Mouse (Mus musculus) kidney, embryonic 16.5 days (tissue): ENCODE measurements around the gene Sf3a3. TPM values are rescaled to one million over a fixed set of nuclear protein-coding genes. Genes with fewer than 3 reads are reported as not detected.

Source experiments
- ATAC-seq: fragments of 200-750 bp; cut with Nextera tagmentation; 2 replicates; pipeline ENCODE4 v1.8.0; 2017; ENCODE audit warnings: moderate TSS enrichment; ENCODE audit not compliant: low FRiP score, low TSS enrichment
- H3K27ac ChIP-seq: fragments of 300-500 bp; sonication (generic); 2 replicates; pipeline ENCODE4 v1.5.1; 2014; ENCODE audit warnings: low read length
- H3K27me3 ChIP-seq: fragments of 300-500 bp; sonication (generic); 2 replicates; pipeline ENCODE4 v1.6.1; 2014; ENCODE audit warnings: low read length, control low read depth, mixed read lengths; ENCODE audit not compliant: insufficient read depth
- H3K36me3 ChIP-seq: fragments of 300-500 bp; sonication (generic); 2 replicates; pipeline ENCODE4 v1.6.1; 2014; ENCODE audit warnings: low read length, control low read depth, mixed read lengths; ENCODE audit not compliant: insufficient read depth
- H3K4me1 ChIP-seq: fragments of 300-500 bp; sonication (generic); 2 replicates; pipeline ENCODE4 v1.6.1; 2014; ENCODE audit warnings: low read length, control low read depth, mixed read lengths; ENCODE audit not compliant: insufficient read depth
- H3K4me2 ChIP-seq: fragments of 300-500 bp; sonication (generic); replicated peaks from 2 replicates; pipeline ENCODE4 v1.6.1; 2014; ENCODE audit warnings: low read depth, low read length
- H3K4me3 ChIP-seq: fragments of 300-500 bp; sonication (generic); 2 replicates; pipeline ENCODE4 v1.5.1; 2014; ENCODE audit warnings: mild to moderate bottlenecking, low read length
- H3K9ac ChIP-seq: fragments of 300-500 bp; sonication (generic); replicated peaks from 2 replicates; pipeline ENCODE4 v1.6.1; 2014; ENCODE audit warnings: low read length
- H3K9me3 ChIP-seq: fragments of 300-500 bp; sonication (generic); 2 replicates; pipeline ENCODE4 v1.6.1; 2016; ENCODE audit warnings: low read length, control low read depth
- WGBS: fragments of 180-500 bp; shearing (Covaris S2); extraction: QIAGEN DNeasy Blood & Tissue Kit; methylation state at CpG from one replicate; pipeline ENCODE4 v1.1.7; 2014; 5-methylcytosine and 5-hydroxymethylcytosine counted together
- polyA plus RNA-seq: library from polyadenylated mRNA; unstranded; fragments of >200 nt; fragmentation: Nextera tagmentation; extraction: Ambion mirVana; gene quantifications from 2 replicates; pipeline ENCODE4 v1.2.1, GENCODE M21; 2015

The Sf3a3 gene
- polyA plus RNA-seq, result 162 and 169 TPM in 2 replicates

DNA sequence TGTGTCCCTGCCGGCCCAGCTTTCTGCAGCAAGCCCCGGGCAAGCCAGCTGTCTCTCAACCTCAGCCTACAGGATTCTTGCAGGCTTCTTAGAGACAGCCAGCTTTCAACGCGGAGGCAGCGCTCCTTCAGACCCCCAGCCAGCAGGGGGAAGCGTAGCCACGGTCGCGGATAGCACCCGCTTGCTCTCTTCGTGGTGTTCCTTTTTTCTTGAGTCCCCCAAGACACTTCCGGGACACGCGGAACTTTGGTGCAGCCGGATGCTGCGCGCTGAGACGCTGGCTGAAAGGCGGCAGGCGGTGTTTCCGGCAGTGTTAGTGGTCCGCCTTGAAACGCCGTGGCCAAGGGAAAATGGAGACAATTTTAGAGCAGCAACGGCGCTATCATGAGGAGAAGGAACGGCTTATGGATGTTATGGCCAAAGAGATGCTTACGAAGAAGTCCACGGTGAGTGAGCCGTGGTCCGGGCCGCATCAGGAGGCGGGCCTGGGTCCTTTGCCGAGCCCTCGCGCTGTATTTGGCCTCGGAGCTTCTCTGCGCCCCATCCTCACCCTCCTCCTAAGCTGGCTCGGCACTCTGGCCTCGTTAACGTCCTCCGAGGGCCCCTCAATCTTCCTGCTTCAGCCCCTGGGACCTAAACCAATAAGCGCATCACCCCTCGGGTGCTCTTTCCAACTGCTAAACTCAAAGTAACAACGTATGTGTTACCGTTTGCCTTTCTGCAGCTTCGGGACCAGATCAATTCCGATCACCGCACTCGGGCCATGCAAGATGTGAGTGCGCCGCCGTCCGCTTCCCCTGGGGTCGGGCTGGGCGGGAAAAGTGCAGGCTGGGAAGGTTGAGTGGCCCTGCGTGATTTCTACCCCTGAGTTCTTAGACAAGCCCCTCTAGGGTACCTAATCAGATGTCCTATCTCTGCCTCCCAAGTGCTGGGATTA is at the start of gene Sf3a3:
Sf3a3 (plus strand) TSS at position 232 of the 937 bp plus-strand sequence.
- Histone ChIP-seq H3K27ac (peak within 1 kb of the TSS; percentile 17; the same call in 1 of the 2 replicates), H3K9ac (peak within 1 kb of the TSS; percentile 74), H3K4me3 (peak within 1 kb of the TSS; percentile 65), H3K27me3 (no peaks in the 10 kb centered on the region), H3K4me1 (peaks cover 15% of the 10 kb centered on the region), H3K9me3 (no peaks in the 10 kb centered on the region), H3K36me3 (peaks cover 26% of the 10 kb centered on the region), H3K4me2 (peak within 1 kb of the TSS; percentile 72)
- peak; percentile 92 for ATAC-seq
- WGBS, result 0% methylated on average over 57 of the region's 57 CpGs

DNA sequence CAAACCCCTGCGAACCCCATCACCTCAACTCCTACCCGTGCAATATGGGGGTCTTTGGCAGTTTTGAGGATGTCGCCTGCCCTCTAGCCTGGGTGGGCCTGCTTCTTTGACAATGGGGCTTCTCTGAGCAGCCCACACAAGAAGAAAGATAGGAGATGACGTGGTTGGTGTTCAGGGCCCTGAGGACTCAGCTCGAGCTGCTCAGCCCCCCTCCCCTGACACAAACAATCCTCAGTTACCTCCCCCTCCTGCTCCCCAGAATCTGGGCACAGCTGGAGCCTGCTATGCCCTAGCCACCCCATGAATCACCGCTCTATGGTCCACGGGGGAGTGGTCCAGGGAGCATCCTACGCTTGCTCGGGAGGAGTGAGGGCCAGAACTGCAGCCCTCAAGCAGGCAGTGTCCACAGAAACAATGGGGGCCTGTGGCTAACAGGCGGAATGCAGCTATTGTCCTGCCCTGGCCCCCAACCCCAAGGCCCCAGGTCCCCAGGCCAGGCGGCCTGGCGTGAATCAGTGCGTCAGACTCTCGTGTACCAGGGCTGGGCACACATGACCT is 47.0 kb upstream of the Sf3a3 start:
- Histone ChIP-seq H3K27ac (no peak overlapping the region), H3K9me3 (no peaks in the 10 kb centered on the region), H3K36me3 (no peaks in the 10 kb centered on the region), H3K9ac (no peak overlapping the region), H3K4me3 (no peak overlapping the region), H3K27me3 (peaks cover 80% of the 10 kb centered on the region), H3K4me1 (peaks cover 9% of the 10 kb centered on the region; the same call in 1 of the 2 replicates), H3K4me2 (no peak overlapping the region)
- no peak for ATAC-seq
- 31% methylated on average over 14 of the region's 14 CpGs for WGBS

DNA sequence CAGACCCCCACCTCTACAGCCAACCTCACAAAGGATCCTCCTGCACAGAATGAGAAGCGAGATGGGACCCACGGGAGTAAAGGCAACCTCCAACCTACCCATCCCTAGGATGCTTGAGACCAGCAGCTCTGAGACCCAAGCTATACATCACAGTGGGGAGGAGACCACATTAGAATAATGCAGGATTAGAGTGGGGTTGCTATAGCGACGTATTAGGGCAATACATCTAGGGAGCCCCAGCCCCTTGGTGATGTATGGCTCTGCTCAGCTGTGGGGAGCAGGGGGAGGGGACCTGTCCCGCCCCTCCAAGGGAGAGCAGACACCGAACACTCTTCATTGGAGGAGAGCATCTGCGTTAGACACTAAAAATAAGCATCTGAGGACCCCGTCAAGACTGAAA is 46.5 kb upstream of the Sf3a3 start:
- no peak overlapping the region for H3K4me2 ChIP-seq
- H3K9ac ChIP-seq, result no peak overlapping the region
- H3K36me3 ChIP-seq, result no peaks in the 10 kb centered on the region
- H3K9me3 ChIP-seq, result no peaks in the 10 kb centered on the region
- H3K27me3 ChIP-seq, result peaks cover 80% of the 10 kb centered on the region
- H3K27ac ChIP-seq, result no peak overlapping the region
- WGBS, result 24% methylated on average over 8 of the region's 8 CpGs
- H3K4me1 ChIP-seq, result peaks cover 14% of the 10 kb centered on the region
- H3K4me3 ChIP-seq, result no peak overlapping the region
- ATAC-seq, result no peak

DNA sequence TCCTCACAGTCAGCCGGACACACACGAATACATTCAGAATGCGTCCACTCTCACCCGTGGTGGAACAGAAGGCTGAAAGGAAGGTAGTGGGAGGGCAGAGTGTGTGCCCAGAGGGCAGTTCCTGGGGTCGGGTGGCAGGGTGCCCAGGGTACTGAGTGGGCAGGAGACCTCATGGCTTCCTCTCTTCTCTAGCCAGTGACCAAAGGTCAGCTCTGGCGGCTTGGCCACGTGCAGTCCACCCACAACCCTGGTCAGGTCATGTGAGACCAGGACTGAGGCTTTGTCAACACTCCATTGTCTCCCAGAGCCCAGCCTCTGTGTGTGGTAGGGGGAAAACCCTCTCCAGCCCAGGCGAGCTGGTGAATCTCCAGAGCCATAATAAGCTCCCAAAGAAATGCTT is 44.3 kb upstream of the Sf3a3 start:
- H3K27me3 ChIP-seq, result peaks cover 66% of the 10 kb centered on the region
- no peak overlapping the region for H3K9ac ChIP-seq
- no peak overlapping the region for H3K4me2 ChIP-seq
- H3K4me3 ChIP-seq, result no peak overlapping the region
- H3K27ac ChIP-seq, result no peak overlapping the region
- H3K9me3 ChIP-seq, result no peaks in the 10 kb centered on the region
- H3K36me3 ChIP-seq, result no peaks in the 10 kb centered on the region
- peaks cover 15% of the 10 kb centered on the region for H3K4me1 ChIP-seq
- WGBS, result 66% methylated on average over 8 of the region's 8 CpGs
- ATAC-seq, result no peak

DNA sequence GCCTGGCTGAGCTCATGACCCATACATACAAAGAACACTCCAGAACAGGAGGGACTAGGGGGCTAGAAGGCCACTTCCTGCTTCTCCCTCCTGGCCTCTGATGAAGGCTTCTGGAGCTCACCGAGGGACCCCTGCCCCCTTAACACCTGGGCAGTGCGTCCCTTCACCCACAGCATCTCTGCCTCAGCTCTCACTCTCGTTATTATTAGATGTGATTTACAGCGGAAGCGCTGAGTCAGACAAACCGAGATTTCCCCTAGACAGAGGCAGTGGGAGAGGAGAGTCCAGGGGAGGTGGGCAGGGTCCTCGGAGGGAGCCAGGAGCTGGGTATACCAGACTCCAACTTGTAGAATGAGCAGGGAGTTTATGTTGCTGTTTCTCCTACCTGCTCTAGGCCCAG is 43.0 kb upstream of the Sf3a3 start:
- H3K9me3 ChIP-seq, result no peaks in the 10 kb centered on the region
- 0 out of 2 replicates have a peak, but pooled peaks cover 4% of the 10 kb centered on the region for H3K36me3 ChIP-seq
- H3K27ac ChIP-seq, result no peak overlapping the region
- WGBS, result 20% methylated on average over 7 of the region's 7 CpGs
- no peak overlapping the region for H3K4me3 ChIP-seq
- peaks cover 52% of the 10 kb centered on the region for H3K27me3 ChIP-seq
- no peak overlapping the region for H3K9ac ChIP-seq
- H3K4me2 ChIP-seq, result no peak overlapping the region
- no peak for ATAC-seq
- peaks cover 15% of the 10 kb centered on the region for H3K4me1 ChIP-seq

DNA sequence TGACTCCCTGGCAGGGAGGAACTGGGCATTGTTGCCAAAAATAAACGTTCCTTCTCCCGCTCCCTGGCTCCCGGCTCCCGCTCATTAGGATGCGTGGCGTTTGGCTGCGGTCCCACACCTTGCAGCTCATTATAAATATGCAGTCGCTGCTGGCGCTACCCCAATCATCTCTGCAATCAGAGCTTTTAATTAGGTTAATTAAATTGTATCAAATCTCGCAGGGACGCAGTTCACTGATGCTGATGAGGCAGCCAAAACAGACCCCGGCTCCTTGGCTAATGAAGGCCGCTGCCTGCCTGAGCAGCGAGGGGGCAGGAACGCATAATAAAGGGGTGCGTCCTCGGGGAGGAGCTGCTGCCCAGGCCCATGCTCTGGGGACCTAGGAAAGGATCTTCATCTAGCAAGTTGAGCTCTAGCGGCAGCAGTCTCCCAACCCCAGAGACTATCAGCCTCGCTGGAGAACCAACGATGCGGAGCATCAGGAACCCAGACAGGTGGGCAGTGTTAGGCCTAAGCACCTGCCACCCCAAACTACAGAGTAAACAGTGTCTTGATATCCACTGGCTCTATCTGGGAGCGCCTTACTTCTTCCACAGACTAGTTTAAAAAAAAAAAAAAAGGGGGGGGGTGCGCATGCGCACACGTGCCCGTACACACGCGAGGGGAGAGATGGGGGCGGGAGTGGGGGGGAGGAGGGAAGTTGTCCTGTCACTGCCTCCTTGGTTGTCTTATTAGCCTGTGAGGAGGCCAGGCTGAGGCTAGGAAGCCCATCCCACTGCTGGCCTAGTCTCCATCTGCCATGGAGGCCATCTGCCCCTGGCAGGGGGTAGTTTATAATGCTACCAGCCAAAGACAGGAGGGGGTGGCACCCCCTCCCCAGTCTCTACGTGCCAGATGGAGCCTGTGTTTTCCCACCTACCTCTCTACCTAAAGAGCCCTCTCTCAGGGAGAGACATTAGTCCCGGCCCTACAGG is 41.9 kb upstream of the Sf3a3 start:
- WGBS, result 3% methylated on average over 31 of the region's 31 CpGs
- Histone ChIP-seq H3K9ac (no peak overlapping the region), H3K9me3 (no peaks in the 10 kb centered on the region), H3K4me1 (peaks cover 15% of the 10 kb centered on the region), H3K27ac (no peak overlapping the region), H3K4me3 (peak overlapping the region; percentile 0; the same call in 1 of the 2 replicates), H3K36me3 (peaks cover 8% of the 10 kb centered on the region; the same call in 1 of the 2 replicates), H3K27me3 (peaks cover 42% of the 10 kb centered on the region), H3K4me2 (peak overlapping the region; percentile 26)
- no peak for ATAC-seq

DNA sequence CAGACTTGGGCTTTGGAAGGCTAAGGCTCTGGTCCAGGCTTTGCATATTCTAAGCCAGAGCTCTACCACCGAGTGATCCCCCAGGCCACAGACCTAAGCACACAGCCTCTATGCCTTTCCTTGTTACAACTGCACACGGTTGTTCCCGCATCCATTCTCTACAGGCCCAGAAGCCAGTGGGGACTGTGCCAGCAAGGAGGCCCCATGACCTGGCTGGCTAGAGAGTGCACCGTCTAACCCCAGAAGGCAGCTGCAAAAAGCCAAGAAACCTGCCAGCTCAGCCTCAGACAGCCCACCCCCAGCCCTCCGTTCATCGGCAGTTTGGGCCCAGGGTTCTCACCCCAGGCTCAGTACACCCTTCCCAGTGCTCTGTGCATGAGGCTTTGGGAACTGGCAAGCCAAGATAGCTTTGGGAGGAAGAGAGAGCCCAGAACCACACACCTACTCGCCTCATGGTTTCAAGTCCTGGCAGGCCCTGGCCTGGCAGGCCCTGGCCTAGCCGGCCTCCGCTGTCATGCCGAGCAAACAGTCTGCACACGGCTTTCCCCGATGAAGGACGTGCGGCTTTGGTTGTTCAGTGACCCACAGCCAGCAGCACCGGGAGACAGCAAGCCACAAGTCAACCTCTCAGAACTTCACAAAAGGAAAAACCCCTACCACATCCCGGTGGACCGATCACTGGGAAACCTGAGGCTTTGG is 40.1 kb upstream of the Sf3a3 start:
- no peak overlapping the region for H3K9ac ChIP-seq
- no peak for ATAC-seq
- 66% methylated on average over 17 of the region's 17 CpGs for WGBS

DNA sequence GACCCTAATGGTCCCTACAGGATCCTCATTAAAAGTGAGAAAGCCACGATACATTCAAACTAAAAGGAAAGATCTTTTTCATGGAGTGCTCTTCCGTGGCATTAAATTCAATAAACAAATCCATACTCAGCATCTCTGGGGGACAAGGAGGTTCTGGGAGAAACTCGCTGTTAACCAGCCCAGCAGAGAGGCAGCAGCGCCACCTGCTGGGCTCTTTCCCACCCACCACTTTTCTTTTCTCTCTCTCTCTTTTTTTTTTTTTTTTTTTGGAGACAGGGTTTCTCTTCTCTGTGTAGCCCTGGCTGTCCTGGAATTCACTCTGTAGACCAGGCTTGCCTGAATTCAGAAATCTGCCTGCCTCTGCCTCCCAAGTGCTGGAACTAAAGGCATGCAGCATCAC is 39.5 kb upstream of the Sf3a3 start:
- Histone ChIP-seq H3K27ac (no peak overlapping the region), H3K9ac (no peak overlapping the region), H3K36me3 (peaks cover 26% of the 10 kb centered on the region), H3K9me3 (no peaks in the 10 kb centered on the region), H3K27me3 (peaks cover 30% of the 10 kb centered on the region), H3K4me2 (no peak overlapping the region), H3K4me1 (peaks cover 15% of the 10 kb centered on the region), H3K4me3 (no peak overlapping the region)
- 4% methylated on average over 4 of the region's 4 CpGs for WGBS
- no peak for ATAC-seq

More for the DNA sequence above, 40.1 kb upstream of the Sf3a3 start:
- Histone ChIP-seq H3K9me3 (no peaks in the 10 kb centered on the region), H3K27me3 (peaks cover 30% of the 10 kb centered on the region), H3K4me3 (no peak overlapping the region), H3K27ac (no peak overlapping the region), H3K4me2 (no peak overlapping the region), H3K4me1 (peaks cover 15% of the 10 kb centered on the region), H3K36me3 (peaks cover 20% of the 10 kb centered on the region)

DNA sequence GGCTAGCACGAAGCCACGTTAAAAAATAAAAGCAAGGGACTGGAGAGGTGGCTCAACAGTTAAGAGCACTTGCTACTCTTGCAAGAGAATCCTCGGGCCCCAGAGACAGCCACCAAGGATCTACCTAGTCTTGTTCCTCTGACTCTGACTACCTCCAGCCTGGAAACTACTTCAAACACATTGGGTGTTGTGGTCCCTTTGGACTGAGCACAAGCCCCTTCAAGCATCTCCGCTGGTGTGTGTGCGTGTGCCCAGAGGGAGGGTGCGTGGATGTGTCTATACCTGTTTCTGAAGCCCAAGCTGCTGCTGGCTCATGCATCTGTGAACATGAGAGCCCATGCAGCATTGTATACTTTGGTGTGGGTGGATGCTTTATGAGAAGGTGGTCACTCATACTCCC is 38.6 kb upstream of the Sf3a3 start:
- Histone ChIP-seq H3K4me2 (no peak overlapping the region), H3K9ac (no peak overlapping the region), H3K4me3 (no peak overlapping the region), H3K4me1 (peaks cover 15% of the 10 kb centered on the region), H3K36me3 (peaks cover 35% of the 10 kb centered on the region), H3K9me3 (no peaks in the 10 kb centered on the region), H3K27ac (no peak overlapping the region), H3K27me3 (peaks cover 23% of the 10 kb centered on the region)
- 86% methylated on average over 6 of the region's 6 CpGs for WGBS
- ATAC-seq, result no peak
